Mouse (Mus musculus) ovary, postnatal 10 days (tissue): ENCODE data around the gene Aph1a.
"Not testable (repeated sequence)": the region's sequence is repeated elsewhere in the genome, so short reads cannot be mapped to it uniquely, and the experiment has no call there.

Experiments
- DNase-seq: peaks from one replicate; pipeline ENCODE4 v3.0.0; 2022; ENCODE audit warnings: low spot score

Gene Aph1a

DNA sequence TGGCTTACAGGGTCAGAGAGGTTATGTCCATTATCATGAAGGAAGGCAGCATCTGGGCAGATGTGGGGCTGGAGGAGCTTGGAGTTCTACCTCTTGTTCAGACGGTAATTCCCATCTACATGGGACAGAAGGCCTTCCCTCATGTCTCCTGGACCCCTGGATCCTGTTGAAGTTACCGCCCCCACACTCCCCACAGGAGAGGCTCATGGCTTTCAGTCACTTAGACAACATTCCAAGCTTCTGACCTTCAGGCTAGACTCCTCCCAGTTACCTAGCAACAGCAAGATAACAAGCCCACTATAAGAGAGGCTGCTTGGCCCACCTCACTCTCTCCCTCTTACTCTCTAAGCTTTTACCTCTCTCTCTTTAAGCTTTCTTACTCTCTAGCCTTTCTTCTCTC, 26.8 kb downstream of the Aph1a start:
- not testable (repeated sequence) for DNase-seq

DNA sequence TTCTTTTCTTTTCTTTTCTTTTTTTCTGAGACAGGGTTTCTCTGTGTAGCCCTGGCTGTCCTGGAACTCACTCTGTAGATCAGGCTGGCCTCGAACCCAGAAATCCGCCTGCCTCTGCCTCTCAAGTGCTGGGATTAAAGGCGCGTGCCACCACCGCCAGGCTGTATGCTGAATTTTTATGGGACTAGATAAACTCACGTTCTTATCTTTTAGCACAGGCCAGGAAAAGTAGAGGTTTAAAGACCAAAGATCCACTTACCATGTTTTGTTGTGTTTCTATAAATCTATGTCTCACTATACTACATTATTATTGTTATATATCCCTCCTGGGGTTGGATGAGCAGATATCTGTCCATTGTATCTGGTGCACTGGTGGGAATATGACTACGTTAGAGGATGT, 29.7 kb downstream of the Aph1a start:
- not testable (repeated sequence) for DNase-seq

DNA sequence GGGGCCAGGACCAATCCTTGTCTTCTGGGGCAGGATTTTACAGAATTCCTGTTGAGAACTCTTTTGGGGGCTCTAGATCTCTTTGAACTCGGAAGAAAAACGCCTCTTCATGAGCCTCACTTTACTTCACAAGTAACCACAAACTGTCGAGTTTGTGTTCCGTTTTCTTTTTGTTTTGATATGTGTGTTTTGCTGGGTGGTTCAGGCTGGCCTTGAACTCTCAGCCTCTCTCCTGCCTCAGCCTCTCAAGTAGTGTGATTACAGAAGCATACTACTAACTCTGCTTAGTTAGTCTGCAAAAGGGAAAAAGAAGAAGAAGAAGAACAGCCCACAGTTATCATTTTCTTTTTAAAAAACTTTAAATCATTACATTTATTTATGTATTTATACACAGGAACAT, 30.4 kb downstream of the Aph1a start:
- no peak for DNase-seq

DNA sequence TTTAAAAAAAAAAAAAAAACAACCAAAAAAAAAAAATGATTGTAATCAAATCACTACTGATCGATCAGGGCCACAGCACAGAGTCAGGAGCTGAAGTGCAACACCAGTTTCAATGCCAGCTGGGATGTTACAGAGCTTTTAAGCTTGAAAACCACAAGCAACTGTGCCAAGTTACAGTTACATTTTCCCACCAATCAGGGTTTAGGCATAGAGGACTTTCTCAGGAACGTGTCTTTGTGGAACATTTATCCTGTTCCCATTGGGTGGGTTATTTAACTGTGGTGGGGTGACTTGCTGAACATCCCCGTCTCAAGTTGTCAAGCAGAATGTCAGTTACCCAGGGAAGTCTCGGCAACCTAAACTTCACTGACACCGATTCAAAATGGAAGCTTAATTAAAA, 31.3 kb downstream of the Aph1a start:
- DNase-seq = no peak

DNA sequence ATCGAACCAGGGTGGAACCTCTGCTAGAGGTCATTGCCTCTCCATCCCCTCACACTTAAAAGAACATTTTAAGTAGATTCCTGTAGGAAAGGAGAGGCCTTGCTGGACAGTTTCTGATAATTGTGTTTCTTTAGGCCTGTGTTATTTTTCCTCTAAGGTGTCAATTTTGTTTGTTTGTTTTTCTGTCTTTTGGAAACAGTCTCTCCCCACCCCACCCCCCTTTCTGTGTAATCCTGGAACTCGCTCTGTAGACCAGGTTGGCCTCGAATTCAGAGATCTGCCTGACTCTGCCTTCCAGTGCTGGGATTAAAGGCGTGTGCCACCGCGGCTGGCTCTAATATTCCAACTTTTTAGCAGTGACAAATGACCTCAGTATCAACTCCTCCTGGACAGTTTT, 34.5 kb downstream of the Aph1a start:
- no peak for DNase-seq

DNA sequence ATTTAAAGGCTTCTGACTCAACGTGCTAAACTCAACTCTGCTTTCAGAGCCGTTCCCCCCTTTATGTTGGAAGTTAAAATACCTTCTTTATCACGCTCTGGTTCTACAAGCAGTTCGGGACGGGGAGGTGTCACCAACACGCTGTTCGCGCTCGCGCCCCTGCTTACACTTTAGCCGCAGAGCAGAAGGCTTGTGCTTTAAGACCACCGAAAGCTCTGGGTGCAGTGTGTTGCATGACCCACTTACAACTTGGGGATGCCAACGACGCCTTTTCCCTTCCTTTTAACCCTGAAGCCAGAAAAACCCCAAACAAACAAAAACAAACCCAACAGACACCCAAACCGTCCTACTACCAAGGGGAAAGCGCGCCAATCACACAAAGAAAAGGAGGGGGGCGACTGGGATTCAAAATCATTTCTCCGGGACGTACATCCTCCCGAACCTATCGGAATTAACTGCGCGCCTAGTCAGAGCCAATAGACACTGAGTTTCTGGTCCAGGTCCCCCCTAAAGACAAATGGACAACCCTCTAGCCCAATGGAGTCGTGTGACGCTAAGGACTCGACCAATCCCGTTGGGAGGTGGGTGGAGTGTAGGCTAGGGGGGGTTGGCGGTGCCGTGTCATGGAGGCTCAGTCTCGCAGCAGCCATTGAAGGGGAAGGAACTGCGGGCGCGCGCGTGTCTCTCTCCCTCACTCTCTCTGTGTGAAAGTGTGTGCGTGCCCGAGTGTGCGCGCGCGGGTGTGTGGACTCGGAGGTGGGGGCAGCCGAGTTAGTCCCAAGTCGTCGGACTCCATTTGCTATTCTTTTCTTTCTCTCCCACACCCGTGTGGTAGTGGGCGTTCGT, 35.1 kb downstream of the Aph1a start, which contains the start of gene Anp32e:
TSS of gene Anp32e (plus strand) at position 589 of the 846 bp plus-strand sequence.
- DNase-seq = peak; percentile 94

DNA sequence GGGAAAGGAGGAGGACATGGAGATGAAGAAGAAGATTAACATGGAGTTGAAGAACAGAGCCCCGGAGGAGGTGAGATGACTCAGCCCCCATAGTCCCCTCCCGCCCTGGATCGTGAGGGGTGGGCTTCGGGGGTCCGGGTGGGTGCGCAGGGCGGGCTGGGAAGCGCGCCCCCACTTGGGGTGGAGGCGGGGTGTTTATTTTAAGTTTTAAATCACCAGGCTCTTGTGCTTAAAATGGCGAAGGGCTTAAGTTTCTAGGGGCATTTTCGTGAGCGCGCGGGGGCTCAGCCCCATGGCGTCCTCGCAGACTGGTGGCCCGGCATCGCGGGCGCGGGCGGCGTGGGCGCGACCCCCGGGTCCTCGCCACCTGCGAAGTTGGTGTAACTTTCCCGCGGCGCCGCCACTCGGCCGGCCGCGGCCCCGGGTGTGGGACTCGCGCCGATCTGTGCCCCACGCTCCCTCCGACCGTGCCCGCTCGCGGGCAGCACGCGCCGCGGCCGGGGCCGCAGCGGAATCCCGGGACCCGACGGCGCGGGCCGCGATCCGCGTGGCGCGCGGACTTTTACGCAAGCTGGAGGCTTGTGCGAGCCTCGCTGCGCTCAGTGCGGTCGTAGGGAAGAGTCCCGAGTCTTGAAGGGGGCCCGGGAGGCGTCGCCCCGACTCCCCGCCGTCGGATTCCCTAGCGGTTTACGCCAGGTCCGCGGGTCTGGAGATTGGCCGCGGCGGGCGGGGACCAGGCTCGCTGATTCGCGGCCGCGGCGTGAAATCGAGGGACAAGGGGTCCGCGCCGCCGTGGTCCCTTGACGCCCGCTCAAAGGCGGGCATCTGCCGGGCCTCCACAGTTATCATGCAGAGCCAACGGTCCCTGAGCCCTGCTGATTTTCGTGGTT, 36.1 kb downstream of the Aph1a start:
- peak; percentile 31 for DNase-seq

DNA sequence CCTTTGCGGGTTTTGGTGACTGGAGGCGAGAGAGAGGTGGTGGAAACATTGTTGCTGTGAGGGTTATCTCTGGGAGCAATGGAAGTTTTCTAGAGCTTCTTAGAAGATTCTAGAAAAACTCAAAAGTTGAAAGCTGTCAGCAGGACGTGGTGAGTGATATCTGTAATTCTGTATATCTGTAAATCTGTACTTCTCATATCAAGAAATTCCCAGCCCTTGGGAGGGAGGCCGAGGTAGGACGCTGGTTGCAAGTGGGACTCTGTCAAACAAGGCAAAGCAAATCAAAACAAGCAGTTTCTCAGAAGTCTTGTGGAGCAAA, 36.7 kb downstream of the Aph1a start:
- no peak for DNase-seq

DNA sequence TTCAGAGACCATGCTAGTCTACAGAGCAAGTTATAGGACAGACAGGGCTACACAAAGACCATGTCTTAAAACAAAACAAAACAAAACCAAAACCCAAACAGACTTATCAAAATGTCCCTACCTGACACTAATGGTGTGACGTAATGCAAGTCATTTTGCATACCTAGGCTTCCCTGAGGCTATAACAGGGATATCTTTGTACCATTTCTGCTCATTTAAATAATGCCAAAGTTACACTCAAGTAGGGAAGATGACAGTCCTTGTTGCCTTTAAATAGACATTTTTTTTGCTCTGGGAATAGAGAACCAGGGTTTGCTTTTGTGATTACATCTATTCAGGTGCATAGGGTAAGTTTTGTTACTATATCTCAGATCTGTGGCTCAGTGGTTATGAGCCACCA, 37.7 kb downstream of the Aph1a start:
- DNase-seq = no peak

DNA sequence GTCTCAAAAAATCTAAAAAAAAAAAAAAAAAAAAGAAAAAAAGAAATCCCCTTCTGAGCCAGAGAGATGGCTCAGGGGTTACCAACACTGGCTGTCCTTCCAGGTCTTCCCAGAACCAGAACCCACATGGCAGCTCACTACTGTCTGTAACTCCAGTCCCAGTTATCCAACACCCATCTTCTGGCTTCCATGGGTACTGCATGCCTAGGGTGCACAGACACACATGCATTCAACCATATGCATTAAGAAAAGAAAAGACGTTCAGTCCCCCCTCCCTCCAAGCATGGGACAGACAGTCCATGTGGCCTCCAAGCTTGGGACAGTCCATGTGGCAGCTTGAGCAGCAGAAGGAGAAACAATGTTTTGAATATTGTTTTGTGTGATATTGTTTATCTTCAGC, 38.4 kb downstream of the Aph1a start:
- no peak for DNase-seq

DNA sequence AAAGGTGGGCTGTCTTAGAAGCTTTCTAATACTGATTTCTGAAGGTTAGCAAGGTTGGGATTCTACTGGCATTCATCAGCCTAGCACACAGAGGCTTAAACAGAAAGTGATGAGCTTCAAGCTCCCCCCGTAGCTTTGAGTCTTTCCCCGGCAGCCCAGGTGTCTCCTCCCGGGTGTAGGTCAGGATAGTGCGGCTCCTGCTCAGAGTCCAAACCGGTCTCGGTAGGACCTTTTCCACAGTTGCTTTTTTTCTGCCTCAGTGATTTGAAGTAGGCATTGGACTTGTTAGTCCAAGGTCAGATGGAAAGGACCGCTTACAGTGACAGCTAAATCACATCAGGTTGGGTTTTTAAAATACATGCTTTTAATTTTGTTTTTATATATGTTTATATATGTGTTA, 38.8 kb downstream of the Aph1a start:
- DNase-seq = no peak

DNA sequence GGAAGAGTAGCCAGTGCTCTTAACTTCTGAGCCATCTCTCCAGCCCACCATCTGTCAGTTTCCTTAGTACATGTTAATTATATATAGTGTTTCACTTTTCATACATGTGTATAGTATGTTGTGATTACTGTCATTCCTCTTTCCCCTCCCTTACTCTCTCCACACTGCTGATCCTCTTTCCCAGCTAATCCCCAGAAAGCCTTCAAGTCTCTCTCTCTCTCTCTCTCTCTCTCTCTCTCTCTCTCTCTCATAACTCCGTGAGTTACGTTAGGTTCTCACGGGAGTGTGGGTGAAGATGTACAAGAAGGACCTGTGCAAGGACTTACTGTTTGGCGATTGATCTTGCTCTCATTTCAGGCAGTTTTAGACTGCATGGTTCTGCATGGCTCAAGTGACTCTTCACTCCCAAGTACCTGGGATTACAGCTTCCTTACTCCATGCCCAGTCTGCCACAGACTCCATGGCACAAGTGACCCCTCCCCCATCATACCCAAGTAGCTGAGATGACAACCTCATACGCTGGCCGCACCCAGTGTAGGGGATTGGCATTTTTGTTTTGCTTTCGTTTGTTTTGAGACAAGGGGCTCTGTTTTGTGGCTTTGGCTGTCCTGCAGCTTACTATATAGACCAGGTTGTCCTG, 39.5 kb downstream of the Aph1a start:
- DNase-seq = no peak

DNA sequence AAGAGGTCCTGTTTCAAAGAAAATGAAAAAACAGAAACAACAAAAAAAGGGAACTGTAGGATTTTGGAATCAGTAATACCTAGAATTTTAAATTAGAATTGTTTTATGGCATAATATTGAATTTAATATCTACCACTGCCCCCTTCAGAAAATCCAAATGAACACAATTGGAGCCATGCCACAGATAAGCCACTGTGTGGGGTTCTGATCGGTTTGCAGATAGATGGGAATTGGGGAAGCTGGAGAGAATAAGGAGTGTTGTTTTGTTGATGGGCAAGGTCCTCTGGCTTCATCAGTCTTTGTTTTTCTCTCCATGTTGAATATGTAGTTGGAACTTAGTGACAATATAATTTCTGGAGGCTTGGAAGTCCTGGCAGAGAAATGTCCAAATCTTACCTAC, 40.7 kb downstream of the Aph1a start:
- no peak for DNase-seq

DNA sequence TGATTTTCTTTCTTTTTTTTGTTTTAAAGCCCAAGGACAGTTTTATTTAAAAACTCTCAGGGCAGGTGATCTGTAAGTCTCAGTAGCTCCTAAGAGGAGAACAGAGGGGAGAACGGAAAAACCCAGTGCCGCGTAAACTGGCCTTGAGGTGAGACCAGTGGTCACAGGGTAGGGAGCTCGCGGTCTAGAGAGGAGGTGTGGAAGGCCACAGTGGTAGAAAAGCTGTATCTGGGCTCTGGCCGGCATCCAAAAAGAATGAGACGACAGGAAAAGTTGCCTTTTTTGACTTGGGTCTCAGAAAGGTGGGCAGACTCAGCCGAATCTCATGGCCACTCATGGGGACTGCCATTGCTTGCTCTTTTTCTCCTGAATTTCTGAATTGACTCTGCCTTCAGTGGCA, 44.4 kb downstream of the Aph1a start:
- no peak for DNase-seq

DNA sequence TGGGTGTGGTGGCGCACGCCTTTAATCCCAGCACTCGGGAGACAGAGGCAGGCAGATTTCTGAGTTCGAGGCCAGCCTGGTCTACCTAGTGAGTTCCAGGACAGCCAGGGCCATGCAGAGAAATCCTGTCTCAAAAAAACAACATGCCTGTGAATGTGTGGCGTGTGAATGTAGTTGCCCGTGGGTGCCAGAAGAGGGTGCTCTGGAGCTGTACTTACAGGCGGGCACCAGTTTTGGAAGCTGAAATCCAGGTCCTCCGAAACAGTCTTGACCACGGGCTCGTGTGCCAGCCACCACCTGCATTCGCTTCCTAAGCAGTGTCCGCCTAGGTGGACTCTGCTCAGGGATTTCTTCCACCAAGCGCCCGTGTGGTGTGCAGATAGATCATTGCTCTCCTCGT, 45.1 kb downstream of the Aph1a start:
- DNase-seq = no peak

DNA sequence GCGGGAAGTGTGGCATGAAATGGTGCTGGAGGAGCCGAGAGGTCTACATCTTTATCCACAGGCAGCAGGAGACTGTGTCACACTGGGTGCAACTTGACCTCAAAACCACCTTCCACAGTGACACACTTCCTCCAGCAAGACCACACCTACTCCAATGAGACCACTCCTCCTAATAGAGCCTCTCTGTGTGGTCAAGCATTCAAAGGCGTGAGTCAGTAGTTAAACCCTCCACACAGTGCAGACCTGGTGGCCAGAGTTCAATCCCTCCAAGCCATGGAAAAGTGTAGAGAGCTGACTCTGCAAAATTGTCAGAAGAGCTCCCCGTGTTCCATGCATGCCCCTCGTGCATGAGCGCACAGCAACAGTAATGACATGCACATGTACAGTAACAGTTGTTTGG, 49.0 kb downstream of the Aph1a start:
- no peak for DNase-seq

DNA sequence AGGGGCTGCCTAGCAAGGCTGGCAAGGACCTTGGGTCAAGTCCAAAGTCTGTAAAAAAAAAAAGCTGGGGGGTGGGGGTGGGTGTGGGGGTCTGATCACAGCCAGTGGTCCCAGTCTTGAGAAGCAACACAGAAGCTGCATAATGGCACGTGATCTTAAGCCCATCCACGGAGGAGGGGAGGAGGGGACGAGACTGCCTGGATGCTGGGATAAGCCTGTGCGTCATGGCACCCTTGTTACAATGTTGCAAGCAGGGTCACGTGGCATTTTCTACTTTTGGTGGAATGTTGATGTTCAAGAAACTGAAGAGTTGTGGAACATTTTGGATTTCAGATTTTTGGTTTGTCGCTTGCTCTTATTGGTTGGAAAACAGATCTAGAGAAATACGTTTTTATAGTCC, 49.5 kb downstream of the Aph1a start:
- DNase-seq = no peak

DNA sequence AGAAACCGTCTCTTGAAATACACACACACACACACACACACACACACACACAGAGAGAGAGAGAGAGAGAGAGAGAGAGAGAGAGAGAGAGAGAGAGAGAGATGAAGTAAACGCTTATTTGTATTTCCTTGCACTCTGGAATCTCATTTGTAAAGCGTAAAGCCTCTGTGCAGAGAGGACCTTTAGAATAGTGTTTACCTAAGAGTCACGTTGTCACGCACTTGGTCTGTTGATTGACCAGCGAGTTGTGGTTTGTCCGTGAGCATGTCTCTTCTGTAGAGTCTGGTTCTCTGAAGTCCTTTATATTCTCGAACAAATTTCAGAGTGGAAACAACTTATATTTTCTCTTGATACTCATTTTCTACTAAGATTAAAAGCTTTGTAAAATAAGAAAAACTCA, 51.0 kb downstream of the Aph1a start:
- DNase-seq = no peak

DNA sequence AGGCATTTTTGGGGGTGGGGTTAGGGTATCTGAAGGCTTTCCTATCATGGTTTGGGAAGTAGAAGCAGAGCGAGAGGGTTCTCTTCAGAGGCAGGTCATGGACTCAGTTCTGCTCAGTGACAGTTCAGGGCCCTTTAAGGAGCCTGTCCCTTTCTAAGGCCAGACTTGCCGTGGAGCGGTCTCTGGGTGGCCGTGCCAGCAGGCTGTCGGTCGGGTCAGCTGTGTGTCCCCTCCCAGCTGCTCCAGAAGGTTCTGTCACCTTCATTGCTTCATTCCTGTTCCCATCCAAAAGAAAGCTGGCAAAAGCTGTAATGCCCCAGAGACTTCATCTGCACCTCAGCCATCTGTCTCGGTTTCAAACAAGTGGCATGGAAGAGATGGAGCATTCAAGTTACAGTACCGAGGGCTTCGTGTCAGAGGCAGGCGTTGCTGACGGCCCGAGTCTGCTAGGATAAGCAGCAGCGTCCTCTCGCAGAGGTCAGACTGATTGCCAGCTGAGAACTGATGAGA, 52.0 kb downstream of the Aph1a start:
- no peak for DNase-seq
